Mouse (Mus musculus): ENCODE results near the gene 4933428G20Rik. TPM values are rescaled to one million over a fixed set of nuclear protein-coding genes. Genes with fewer than 3 reads are reported as not detected.
A peak's percentile ranks its signal among the peaks of the same experiment; 100 is the strongest.

Gene 4933428G20Rik
- total RNA-seq, 2 experiments from 2014 or later: not detected

- no peak for ATAC-seq (replicated peaks; ENCODE audit: poor library complexity)
These were observed 8.1 kb upstream of the 4933428G20Rik start for GRCm38 (mm10) chr11:97508198-97508597.

GRCm38 (mm10) chr11:97506331-97506730 lies 6.2 kb upstream of the 4933428G20Rik start:
- no peak for ATAC-seq (replicated peaks; ENCODE audit: poor library complexity)

GRCm38 (mm10) chr11:97505784-97506183 lies 5.6 kb upstream of the 4933428G20Rik start:
- no peak for ATAC-seq (replicated peaks; ENCODE audit: poor library complexity)

GRCm38 (mm10) chr11:97502846-97503245 lies 2.7 kb upstream of the 4933428G20Rik start:
- no peak for ATAC-seq (replicated peaks; ENCODE audit: poor library complexity)

GRCm38 (mm10) chr11:97502383-97502782 lies 2.2 kb upstream of the 4933428G20Rik start:
- no peak for ATAC-seq (replicated peaks; ENCODE audit: poor library complexity)

- ATAC-seq (replicated peaks; ENCODE audit: poor library complexity): no peak
These were observed 744 bp upstream of the 4933428G20Rik start for GRCm38 (mm10) chr11:97500720-97501448.

GRCm38 (mm10) chr11:97497543-97497942 lies 2.6 kb downstream of the 4933428G20Rik start:
- ATAC-seq (replicated peaks; ENCODE audit: poor library complexity): no peak

- ATAC-seq (replicated peaks; ENCODE audit: poor library complexity): no peak
These were observed 7.3 kb downstream of the 4933428G20Rik start for GRCm38 (mm10) chr11:97492836-97493235.

- ATAC-seq (replicated peaks; ENCODE audit: poor library complexity): no peak
These were observed 8.5 kb downstream of the 4933428G20Rik start for GRCm38 (mm10) chr11:97491640-97492039.

GRCm38 (mm10) chr11:97489589-97490324 lies 10.4 kb downstream of the 4933428G20Rik start:
- ATAC-seq (replicated peaks; ENCODE audit: poor library complexity): peak; percentile 93

- ATAC-seq (replicated peaks; ENCODE audit: poor library complexity): no peak
These were observed 12.5 kb downstream of the 4933428G20Rik start for GRCm38 (mm10) chr11:97487656-97488055.

- ATAC-seq (replicated peaks; ENCODE audit: poor library complexity): no peak
These were observed 14.5 kb downstream of the 4933428G20Rik start for GRCm38 (mm10) chr11:97485661-97486060.

GRCm38 (mm10) chr11:97479824-97480223 lies 20.3 kb downstream of the 4933428G20Rik start:
- no peak for ATAC-seq (replicated peaks; ENCODE audit: poor library complexity)

GRCm38 (mm10) chr11:97479085-97479484 lies 21.1 kb downstream of the 4933428G20Rik start:
- no peak for ATAC-seq (replicated peaks; ENCODE audit: poor library complexity)

- no peak for ATAC-seq (replicated peaks; ENCODE audit: poor library complexity)
These were observed 21.8 kb downstream of the 4933428G20Rik start for GRCm38 (mm10) chr11:97478345-97478744.

GRCm38 (mm10) chr11:97477431-97477830 lies 22.7 kb downstream of the 4933428G20Rik start:
- ATAC-seq (replicated peaks; ENCODE audit: poor library complexity): no peak

- ATAC-seq (replicated peaks; ENCODE audit: poor library complexity): peak; percentile 83
These were observed 23.6 kb downstream of the 4933428G20Rik start for GRCm38 (mm10) chr11:97476334-97477095.

- ATAC-seq (replicated peaks; ENCODE audit: poor library complexity): no peak
These were observed 28.9 kb downstream of the 4933428G20Rik start for GRCm38 (mm10) chr11:97471276-97471675.

GRCm38 (mm10) chr11:97469828-97470227 lies 30.3 kb downstream of the 4933428G20Rik start:
- no peak for ATAC-seq (replicated peaks; ENCODE audit: poor library complexity)

GRCm38 (mm10) chr11:97468639-97469287 lies 31.4 kb downstream of the 4933428G20Rik start:
- peak; percentile 93 for ATAC-seq (replicated peaks; ENCODE audit: poor library complexity)
